Mouse (Mus musculus) right cerebral cortex, postnatal 14 days (tissue): ENCODE measurements around the gene Rnf180.
"Not testable (repeated sequence)": the region's sequence is repeated elsewhere in the genome, so short reads cannot be mapped to it uniquely, and the experiment has no call there.

Source experiments
- DNase-seq: peaks from one replicate; pipeline ENCODE4 v3.0.0; 2022

Gene Rnf180

DNA sequence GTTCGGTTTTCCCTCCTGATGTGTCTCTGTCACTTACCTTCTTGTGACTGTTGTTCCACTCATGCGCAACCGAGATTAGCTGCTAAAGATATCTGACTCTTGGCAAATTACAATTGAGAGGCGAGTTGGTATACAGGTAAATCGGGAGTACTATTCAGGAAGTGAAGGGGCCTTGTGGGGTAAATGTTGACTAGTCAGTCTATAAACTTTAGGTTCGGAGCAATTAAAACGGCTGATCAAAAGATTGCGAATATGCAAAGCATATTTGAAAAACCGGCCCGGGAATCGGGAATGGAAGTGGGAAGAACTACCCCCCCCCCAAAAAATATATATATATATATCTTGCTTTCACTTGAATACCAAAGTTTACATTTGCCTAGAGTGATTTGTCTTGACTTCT is at the start of gene Rnf180:
TSS of gene Rnf180 (minus strand) at position 101 of the 400 bp plus-strand sequence.
- no peak for DNase-seq

DNA sequence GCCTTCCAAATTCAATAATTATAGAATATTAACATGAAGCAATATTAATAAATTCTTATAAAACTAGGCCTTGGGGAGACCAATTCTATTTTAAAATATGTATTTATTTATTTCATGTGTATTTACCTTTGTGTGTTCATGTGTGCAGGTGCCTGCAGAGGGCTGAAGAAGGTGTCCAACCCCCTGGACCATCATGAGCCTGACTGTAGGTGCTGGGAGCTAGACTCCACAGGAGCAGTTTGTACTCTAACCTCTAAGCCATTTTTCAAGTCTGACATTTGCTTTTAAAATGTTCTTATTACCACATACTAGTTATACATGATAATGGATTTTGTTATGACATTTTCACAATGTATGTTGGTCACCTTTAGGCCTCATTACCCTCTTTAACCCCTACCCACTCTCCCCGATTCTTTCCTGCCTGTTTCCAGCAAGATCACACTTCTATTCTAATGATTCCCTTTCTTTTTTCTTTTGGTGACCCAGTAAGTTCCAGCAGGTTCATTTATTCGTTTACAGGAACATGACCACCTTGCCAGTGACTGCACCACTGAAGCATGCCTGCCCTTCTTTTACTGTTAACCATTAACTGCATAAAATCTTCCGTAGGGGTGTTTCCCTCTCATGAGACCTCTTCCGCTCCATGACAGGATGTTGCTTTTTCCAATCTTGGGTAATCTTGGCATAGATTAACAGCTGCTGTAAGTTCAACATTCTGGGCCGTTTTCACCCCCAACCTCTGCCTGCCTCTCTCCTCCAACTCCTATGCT is 36.8 kb upstream of the Rnf180 start:
- no peak for DNase-seq

DNA sequence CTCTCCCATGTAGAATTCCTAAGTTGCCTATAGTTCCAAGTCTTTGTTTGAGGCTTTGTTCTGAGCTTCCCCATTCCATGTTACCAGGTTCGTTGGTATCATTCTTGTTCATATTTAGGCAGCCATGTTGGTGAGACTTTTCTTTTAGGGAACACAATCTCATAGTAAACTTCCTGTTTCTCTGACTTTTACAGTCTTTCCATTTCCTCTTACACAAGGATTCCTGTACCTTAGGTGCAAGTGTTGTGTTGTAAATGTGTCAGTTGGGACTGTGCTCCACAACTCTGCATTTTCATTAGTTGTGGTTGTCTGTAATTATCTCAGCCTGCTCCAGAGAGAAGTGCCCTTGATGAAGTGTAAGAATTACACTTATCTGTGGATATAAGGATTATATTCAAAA is 32.3 kb upstream of the Rnf180 start:
- no peak for DNase-seq

DNA sequence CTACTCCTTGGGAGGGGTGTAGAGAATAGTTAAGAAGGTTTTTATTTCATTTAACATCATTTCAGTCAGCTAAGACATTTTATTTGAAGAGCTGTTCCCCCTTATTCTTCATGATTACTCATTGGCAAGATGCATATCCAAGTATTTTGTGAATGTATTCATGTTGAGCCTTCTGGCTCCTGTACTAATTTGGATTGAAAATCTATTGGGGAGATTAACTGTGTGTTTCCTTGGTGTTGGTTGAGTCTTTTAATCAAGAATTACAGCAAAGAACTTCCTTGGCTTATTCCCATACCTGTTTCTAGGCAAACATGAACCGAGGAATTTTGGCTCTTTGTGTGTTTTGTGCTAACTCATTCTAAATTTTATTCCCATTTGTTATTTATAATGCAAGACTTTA is 22.3 kb upstream of the Rnf180 start:
- DNase-seq = no peak

DNA sequence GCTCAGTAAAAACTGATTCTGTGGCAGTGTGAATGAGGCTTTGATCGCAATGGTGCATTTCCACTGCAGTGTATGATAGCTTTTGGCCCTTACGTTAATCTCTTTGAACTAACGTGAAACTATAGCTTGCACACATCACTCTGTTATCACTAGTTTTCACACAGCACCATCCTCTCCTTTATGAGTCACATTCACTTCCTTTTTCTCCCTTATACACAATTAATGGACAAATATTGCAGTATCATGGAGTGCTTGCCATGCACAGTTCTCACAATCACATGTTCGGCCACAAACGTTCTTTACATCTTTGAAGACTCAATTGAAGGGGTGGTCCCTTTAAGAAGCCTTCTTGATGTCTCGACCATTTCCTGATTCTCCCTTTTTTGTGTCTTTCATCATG is 21.4 kb upstream of the Rnf180 start:
- DNase-seq = no peak

DNA sequence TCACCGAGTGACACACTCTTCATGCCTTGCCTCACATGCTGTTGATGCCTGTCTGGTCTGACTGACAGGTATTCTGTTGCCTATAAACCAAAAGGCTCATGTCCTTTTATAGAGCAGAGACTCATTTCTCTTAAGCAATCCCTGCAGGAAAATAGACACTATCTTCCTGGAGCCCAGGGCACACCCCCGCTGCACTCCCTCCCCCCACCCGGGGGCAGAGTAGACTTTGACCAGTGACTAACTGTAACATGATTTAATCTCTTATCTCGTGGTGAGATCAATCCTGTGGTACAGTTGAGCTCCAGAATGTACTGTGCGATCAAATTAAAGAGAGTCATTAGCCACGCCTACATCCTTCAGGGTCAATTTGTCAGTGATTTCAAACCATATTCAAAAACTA is 18.1 kb upstream of the Rnf180 start:
- no peak for DNase-seq

DNA sequence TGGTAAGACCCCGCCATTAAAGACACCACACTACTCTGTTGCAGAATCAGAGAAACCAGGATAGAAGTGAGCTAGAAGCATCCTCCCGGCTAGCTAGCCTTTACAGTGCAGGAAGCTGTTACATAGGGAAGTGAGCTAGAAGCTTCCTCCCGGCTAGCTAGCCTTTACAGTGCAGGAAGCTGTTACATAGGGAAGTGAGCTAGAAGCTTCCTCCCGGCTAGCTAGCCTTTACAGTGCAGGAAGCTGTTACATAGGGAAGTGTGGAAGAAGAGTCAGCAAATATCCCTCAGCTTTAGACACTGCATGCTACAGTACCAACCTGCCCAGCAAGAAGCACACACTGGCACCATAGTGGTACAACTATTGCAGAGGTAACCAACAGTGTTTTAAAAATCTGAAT is 15.9 kb upstream of the Rnf180 start:
- DNase-seq = not testable (repeated sequence)

DNA sequence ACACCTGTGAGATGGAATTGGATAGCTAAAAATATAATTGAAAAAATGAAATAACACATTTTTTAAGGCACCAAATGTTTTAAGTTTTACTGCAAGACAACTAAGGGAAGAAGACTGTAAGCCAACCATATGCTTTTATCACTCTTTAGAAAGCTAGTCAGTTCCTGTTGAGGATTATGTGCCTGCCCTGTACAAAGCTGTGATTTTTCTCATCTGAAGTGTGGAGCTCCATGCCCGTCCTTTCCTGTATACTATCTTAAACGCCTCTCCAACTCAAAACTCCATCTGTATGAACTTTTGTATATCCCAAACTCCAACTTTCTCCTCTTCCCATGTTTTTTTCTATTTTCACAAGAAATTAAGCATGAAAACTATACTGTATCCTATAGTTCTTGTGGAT is 10.9 kb upstream of the Rnf180 start:
- no peak for DNase-seq

DNA sequence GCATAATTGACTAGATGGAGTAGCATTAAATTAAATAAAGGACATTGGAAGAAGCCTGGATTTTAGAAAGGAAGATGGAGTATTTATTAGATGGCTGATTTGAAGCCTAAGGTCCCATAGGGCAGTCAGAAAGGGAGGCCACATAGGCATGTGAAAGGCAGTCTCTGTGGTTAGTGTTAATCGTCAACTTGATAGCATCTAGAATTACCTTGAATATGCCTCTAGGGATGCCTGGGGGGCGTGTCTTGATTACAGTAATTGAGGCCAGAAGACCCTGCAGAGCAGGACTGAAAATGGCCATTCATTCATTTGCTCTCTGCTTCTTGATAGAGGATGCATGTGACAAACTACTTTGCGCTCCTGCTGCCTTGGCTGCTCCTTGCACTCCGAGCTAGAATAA is 9.4 kb upstream of the Rnf180 start:
- DNase-seq = no peak

DNA sequence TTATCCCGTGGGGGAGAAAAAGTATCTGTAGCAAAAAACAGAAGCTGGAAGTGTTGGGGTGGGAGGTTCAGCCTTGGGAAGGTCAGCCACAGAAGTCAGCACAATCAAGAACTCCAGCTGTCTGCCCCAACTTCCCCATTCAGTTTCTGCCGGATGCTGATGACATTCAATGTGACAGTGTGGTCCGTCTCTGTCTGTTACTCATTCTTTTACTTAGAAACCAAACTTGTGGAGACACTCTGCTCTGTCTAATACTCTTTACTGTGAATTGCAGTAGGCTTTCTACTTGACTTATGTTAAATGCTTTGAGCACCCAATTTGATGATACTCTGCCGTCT is 5.4 kb upstream of the Rnf180 start:
- no peak for DNase-seq

DNA sequence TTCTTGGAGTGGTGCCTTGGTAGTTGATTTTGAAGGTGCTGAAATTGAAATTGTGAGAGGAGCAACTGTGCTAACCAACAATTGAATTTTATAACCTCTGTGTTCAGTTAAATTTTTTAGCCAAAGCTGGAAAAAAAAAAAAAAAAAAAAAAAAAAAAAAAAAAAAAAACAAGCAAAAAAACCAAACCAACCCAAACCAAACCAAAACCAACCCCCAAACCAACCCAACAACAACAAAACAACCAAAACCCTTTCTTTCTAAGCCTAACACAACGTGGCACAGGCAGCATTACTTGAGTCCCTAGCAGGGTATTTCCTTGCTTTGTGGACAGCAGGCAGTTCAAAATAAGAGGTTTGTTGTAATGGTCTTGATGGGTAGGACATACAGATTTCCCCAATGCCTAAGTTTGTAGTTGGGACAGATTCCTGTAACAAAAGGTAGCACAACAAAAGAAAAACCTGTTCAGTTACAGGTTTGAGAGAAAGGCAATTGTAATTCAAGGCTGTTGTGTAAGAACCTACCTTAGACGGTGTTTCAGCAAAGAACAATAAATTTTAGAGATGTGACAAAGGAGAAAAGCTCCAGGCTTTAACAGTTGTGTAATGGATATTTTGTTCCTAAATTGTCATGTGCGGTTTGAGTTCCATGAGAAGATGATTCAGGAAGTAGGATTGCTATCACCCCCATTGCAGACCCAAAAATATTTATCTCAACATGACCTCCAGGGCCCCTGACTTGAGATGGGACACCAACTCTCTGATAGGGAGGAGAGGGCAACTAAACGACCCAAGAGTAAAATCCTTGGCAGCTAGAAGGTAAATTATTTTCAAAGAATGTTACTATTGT is 4.8 kb upstream of the Rnf180 start:
- no peak for DNase-seq

DNA sequence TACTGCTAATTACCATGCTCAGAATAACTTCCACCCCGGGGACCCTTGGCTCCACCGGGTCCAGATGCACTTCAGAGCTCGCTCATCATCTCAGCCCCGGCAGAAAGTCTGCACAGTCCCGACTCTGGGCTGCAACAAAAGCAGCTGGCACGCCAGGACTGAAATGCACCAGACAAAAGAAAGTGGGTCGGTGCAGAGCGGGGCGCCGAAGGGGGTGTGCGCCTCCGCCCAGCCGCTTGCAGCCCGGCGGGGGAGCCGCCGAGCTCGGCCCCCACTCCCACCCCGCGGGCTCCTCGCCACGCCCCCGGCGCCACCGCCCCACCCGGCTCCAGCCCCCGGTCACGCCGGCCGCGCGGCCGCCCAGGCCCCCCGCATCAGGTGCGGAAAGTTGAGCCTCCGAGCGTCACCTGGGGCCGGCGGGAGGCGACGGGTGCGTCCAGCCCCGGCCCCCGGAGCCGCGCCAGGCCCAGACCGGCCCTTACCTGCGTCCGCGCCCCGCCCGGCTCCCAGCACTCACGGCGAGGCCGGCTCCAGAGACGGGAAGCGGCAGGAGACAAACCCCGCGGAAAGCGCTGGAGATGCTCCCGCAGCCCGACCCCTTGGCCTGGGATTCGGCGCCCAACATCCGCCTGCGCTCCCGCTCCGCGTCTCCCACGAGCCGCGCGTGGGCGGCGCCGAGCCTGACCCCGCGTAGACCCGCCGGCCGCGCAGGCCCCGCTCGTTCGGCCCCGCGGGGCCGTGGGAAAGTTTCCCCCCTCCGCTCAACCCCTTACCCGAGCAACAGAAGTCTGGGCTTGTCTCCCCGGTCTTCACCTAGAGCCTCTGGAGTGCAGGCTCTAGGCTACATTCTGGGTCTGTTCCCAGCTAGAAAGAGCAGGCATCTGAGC is 591 bp downstream of the Rnf180 start:
- DNase-seq = peak; percentile 58

DNA sequence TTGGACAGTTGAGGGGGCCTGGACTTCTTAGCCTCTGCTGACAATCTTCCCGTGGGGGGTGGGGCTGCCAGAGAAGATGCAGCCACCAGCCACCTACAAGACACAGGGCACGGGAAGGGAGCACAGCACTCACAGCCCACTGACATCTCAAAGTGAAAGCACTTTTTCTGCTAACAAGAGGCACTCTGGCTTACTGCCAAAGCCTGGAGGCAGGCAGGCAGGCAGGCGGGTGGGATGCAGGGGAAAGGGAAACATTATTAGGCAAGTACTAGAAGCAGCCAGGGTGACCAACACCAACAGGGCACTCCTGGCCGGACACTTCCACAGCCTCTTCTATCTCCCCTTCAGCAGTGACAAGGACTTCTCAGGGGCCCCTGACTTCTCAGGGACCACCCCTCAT is 2.8 kb downstream of the Rnf180 start:
- peak; percentile 70 for DNase-seq

DNA sequence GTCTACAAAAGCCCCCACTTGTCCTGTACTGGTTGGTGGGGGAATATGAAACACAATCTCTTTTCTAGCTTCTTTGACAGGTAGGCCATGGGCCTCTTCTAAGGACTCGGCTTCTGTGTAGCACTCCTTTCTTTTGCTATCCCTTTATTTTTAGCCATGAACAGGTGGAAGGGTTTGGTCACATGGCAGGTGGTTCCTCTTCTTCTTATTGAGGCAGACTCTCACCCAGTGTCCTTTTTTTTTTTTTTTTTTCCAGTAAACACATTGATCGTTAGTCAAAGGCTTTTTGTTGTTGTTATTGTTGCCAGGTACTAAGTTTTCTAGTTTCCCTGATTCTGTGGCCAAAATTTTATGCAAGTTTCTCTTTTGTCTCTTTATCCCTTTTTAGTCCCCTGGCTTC is 4.0 kb downstream of the Rnf180 start:
- DNase-seq = no peak

DNA sequence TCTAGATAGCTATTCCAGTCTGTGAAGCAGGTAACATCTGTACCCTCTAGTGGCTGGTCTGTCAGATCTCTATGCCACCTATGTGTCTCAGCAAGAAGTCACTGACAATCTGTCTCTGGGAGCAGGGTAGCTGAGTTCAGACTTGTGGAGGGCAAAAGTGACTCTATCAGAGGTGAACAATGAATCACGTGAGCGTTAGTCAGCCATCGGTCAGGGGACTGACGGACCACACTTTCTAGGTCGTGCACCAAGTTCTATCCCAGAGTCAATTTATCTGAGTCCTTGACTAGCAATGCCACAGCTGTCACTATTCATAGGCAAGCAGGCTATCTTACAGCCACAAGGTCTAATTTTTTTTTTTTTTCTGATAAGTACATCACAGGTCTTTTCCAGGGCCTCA is 4.6 kb downstream of the Rnf180 start:
- no peak for DNase-seq

DNA sequence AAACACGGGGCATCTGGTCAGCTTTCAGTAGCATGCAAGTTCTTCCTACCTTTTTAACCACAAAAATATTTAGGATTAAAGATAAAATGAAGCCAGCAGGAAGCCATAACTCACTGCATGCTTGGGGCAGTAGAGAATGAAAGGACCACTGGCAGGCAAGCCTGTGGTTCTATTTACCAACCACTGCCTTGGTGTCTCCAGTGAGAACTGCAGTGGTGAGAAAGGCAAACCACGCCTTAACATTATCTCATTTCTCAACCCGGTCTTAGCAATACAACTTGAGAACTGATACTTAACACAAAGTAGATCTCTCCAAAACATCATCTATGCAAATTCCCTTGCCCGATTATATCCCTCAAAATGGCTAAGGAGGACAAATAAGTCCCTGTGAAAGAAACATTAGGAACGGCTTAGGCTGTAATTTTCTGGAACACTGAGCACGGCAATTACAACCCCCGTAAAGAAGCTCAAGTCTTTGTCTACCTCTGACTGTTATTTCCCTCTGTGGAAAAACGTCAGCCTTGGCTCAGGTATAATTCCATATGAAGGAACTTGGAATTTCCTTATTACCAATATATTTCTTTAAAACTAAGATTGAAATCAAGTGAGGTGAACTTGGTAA is 15.1 kb downstream of the Rnf180 start:
- no peak for DNase-seq

DNA sequence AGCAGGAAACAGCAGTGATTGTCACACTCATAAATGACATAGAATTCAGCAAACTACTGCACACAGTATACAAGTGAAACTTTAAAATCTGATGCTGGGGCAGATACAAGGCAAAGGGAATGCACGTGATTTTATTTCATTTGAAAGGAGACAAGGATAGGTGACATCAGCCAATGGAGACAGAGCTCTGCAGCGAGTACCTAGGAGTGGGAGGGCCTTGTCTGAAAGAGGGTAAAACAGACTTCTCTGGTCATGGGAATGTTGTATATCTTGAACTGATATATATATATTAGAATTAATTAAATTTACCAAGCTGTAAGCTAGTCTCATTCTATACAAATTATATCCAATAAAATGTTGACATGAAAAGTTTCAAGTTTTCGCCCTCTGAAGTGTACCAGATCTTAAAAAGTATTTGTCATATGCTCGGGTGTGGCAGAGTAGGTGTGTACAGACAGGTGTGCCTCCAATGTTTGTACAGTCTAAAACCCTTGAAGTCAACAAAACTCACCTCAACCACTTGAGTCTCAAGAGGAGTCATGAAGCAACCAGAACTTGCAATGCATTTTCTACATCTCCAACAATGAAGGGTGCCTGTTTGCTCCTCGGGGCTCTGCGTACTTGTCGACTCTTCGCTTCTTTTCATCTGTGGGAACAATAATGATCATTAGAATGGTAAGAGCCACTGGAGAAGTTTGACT is 24.1 kb downstream of the Rnf180 start:
- no peak for DNase-seq

DNA sequence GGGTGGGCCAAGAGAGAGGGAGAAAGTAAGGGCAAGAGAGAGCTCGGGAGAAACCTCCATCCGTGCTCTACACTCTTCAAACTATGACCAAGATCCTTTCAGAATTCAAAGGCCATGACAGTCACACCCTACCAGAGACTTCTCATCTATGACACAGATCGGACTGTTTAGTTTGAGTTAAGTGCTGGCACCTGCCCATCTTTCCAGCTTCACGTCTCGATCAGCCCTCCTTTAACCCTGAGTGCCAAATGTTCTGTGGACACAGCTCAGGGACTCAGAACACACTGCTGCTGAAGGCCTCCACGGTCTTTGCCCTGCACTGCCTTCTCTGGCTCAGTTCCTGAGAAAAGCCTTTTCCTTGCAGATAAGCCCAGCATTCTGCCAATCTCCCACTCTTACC is 27.2 kb downstream of the Rnf180 start:
- DNase-seq = no peak

DNA sequence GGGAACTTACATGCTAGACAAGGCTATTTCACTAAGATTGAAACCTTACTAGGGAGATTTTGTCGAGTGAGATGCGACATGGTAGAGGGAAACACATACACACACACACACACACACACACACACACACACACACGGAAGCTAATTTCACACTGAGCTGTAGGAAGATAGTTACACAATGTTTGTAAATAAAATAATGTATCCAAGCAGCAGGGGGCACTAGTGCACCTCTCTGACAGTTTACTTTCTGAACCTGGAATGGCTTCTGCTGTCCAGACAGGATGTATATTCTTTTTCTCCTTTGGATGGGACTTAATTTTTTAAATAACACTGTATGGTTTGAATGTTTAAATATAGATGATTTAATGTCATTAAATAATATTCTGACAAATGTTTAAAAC is 27.9 kb downstream of the Rnf180 start:
- DNase-seq = peak; percentile 61

DNA sequence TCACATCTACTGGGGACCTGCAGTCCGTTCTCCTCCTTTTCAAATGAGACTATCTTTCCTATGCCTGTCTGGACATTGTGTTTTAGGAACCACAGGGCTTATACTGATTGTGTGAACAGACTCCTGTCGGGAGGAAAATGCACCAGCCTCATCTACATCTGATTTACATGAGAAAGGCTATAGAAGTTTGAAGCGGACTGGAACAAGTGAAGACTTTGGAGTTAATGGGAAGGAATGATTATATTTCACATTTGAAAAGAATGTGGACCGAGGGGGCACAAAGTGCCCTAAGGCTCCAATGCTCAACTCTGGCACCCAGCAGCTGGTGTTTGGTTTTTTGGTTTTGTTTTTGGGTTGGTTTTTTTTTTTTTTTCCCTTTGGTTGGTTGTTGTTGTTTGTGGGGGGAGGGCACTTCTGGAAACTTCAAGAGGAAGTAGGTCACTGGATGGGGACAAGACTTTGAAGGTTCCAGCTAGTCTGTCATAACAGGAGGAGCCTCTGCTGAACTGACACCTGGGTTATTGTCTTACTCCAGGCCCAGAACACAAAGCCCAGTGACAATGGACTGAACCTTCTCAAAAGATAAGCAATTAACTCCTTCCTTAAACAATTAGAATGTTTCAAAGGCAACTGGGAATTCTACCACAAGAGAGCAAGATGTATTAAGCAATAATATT is 37.7 kb downstream of the Rnf180 start:
- DNase-seq = no peak

DNA sequence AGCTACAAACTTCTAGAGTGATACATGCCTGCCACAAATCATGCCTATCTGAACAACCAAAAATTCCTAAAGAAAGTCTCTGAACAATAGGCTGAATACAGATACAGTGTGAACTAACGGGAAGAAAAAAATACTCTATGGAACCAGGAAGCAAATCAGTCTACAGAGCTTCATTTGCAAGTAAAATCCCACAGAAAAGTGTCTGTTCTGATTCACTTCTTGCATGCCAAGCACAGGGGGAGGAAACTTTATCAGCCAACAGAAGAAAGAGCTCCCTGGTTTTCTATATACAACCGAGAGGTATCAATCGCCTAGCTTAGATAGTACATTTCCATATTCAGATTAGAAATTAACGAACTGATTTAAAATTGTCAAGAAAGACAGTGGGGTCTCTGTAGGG is 43.8 kb downstream of the Rnf180 start:
- DNase-seq = no peak

DNA sequence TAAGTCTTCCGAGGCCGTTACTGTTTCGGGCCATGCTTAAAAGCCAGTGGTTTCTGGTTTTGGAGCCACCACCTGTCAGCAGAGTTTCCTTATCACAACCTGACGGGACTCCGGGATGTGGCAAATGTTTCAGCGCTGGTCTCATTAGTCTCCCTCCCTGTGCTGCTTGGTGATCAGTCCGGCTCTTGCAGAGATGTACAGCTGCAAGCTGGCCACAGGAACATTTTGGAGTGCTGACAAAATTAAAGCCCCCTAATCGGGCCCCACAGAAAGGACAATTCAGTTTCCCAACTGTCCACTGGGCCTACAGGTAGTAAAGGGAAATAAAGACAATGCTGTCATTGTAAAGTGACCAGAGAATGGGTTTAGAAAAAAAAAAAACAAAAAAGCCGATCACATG is 44.4 kb downstream of the Rnf180 start:
- no peak for DNase-seq
